Mouse (Mus musculus): Measurements from ENCODE around the gene Zfp358.

Zfp358 gene

DNA sequence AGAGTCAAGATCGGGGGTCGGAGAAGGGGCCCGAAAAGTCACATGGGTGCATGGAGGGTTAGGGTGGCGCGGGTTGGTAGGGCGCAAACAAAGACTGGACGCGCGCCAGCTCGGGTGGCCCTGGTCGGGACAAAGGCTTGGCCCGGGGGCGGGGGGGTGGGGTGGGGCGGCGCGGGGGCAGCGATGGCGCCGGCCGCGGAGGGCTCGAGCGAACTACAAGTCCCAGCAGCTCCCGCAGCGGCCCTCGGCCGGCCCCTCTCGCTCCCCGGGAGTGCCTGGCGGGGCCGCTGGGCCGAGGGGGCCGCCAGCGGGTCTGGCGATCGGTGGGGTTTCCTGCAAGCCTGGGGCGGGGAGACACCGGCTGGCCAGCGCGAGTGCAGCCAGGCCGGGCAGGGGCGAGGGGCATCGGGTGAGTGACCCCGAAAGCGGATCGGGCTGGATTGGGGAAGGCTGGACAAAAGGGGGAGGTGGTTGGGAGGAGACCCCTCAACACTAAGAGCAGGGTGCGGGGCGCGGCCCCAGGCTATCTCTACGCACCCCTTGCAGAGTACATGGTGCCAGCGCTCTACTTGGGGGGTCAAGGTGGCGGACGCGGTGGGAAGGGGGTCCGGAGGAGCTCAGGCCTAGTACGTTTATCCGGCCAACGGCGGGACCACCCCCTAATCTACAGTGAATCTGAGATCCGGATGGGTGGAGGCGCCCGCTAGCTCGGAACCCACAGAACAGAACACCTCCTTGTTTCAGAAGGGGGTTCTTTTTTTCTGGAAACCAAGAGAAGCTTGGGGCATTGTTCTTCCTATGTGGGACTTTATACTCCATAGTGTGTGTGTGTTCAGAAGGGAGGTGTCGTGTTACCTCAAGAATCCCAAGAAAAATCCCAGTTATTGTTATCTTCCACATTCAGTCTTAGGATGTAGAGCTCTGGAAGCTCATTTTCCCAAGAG lies at the start of gene Zfp358:
Zfp358 (plus strand) TSS at position 238 of the 944 bp plus-strand sequence.
- peak; percentile 57 to 81 for DNase-seq (ENCODE audit: low spot score in 2 of 2)

- no peak for DNase-seq (ENCODE audit: low spot score in 2 of 2)
These were observed 43.7 kb upstream of the Zfp358 start for GRCm38 (mm10) chr8:3449226-3449625.

- DNase-seq (ENCODE audit: low spot score in 2 of 2), result peak; percentile 36 to 84
These were observed 42.3 kb upstream of the Zfp358 start for GRCm38 (mm10) chr8:3450670-3451069.

- DNase-seq (ENCODE audit: low spot score in 2 of 2), result no peak
These were observed 40.9 kb upstream of the Zfp358 start for GRCm38 (mm10) chr8:3451992-3452391.

GRCm38 (mm10) chr8:3463248-3463647 lies 29.7 kb upstream of the Zfp358 start:
- DNase-seq (ENCODE audit: low spot score in 2 of 2), result no peak

- DNase-seq (ENCODE audit: low spot score in 2 of 2), result peak in 1 of 2 experiments; percentile 51
These were observed 28.6 kb upstream of the Zfp358 start for GRCm38 (mm10) chr8:3464309-3464708.

GRCm38 (mm10) chr8:3467006-3467885 lies 25.7 kb upstream of the Zfp358 start, which contains the start of gene Pex11g:
Gene Pex11g, minus strand, starts transcription at chr8:3467680.
- peak; percentile 91 to 96 for DNase-seq (ENCODE audit: low spot score in 2 of 2)

DNA sequence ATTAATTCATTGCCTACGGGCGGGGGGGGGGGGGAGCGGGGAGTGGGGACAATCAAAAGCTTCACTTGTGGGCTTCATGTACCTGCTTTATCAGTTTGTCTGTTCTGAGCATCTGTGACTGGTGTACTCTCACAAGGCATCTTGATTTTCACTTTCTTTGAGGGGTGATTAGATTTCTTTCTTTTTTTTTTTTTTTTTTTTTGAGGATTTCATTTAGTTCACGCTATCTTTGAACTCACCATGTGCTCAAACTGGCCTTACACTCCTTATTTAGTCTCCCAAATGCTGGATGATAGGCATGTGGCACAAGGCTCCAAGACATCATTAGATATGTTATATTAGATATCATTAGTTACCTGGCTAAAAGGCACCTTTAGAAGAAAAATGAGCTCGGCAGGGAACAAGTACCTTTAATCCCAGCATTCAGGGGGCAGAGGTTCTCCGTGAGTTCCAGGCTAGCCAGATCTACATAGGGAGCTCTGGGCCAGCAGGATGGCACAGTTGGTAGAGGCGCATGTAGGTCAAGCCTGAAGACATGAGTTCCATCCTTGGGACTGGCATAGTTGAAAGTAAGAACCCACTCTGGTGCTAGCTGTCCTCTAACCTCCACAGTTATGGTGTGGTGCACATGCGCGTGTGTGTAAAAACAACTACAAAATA lies 24.9 kb upstream of the Zfp358 start:
- no peak for DNase-seq (ENCODE audit: low spot score in 2 of 2)

DNA sequence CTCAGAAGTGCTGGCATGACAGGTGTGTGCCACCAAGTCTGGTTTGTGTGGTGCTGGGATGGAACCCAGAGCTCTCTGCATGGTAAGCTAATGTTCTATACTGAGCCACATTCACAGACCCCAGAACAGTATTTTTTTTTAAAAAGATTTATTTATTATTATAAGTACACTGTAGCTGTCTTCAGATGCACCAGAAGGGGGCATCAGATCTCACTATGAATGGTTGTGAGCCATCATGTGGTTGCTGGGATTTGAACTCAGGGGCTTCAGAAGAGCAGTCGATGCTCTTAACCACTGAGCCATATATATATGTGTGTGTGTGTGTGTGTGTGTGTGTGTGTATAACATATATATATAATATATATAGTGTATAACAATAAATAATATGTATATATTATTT lies 24.1 kb upstream of the Zfp358 start:
- no peak for DNase-seq (ENCODE audit: low spot score in 2 of 2)

DNA sequence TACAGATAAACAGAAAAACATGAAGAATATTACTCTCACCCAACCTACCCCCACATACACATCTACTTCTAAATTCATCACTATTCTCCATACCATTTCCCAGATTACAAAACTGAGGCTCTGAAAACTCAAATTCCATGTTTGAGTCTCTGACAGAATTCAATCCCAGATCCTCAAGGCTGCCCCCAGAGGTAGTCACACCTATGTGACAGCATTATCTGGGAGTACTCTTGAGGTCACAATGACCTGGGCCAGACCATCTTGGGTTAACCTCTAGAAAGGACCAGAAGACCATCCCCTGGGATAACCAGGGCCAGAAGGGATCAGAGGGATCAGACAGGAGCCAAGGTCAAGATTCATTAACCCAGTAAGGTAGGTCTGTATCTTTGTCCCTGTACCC lies 22.4 kb upstream of the Zfp358 start, which contains the start of gene Tex45:
Tex45 (plus strand) TSS at position 301 of the 400 bp plus-strand sequence.
- DNase-seq (ENCODE audit: low spot score in 2 of 2), result no peak

- DNase-seq (ENCODE audit: low spot score in 2 of 2), result no peak
These were observed 17.1 kb upstream of the Zfp358 start for GRCm38 (mm10) chr8:3475715-3476429.

DNA sequence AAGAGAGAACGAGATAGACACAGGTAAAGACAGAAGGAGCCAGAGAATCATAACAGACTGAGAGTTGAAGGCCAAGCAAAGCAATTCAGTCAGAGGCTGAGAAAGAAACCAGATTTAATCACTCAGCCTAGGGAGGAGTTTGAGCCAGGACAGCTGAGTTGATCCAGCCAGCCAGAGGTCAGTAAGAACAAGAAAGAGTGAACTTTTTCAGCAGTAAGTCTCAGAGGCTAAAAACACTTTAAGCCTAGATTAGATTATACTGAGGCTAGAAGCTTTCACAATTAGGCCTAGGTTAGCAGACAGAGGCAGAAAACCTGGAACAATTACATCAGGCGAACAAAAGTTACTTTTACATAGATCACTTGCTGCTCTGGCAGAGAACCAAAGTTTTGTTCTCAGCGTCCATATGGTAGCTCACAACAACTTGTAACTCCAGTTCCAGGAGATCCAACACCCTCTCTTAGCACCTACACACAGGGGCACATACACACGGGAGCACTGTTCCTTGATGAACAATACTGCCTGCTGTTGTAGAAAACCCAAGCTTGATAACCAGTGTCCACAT lies 12.6 kb upstream of the Zfp358 start:
- DNase-seq (ENCODE audit: low spot score in 2 of 2), result no peak

DNA sequence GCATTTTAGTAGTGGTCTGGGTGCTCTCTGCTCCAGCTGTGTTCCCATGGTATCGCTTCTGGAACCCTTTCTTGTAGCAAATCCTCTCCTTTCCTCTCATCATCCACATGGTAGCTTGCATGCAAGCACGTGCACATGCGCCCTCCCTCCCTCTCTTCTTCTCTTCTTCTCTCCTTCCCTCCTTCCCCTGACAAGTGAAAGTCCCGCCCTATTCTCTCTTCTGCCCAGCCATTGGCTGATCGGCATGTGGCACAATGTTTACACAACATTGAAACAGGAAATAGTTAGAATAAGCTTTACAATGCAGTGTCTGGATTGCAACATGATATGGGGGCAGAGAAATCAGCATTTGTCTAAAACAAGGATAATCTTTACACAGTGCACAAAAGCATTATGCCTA lies 11.3 kb upstream of the Zfp358 start:
- no peak for DNase-seq (ENCODE audit: low spot score in 2 of 2)

DNA sequence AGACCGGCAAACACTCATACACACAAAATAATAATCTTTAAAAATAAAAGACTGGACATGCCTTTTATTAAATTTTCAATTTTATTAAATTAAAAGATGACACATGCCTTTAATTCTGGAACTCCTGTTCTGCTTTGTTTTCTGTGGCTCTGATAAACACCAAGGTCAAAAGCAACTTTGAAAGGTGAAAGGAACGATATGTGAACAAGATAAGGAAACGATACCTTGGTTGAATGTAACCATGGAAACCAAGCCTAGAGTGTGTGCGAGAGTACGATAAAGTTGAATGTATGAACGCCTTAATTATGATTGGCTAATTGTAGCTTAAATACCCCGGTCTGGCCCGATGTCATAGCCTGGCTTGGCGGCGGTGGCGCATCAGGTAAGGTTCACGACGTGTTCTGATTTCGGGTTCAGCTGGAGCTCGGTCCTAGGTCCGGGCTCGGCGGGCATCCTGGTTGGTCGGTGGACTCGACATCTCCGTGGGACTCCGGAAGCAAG lies 10.6 kb upstream of the Zfp358 start:
- no peak for DNase-seq (ENCODE audit: low spot score in 2 of 2)

DNA sequence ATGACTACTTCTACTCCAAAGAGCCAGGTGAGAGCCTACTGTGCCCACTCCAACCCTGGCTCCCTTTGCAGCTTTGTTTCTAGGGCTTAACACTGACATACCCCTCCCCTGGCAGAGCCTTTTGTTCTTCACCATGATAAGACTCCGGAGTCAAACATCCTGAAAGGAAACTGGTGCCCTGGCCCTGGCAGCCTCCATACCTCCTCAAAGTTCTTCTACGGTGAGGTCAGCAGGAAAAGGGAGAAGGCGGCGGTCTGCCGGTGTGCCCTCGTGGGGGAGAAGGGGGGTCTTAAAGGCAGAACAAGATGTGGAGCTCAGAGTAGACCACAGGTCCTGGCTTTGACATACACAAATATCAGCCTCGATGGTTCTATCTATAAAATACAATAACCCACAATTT lies 9.4 kb upstream of the Zfp358 start:
- no peak for DNase-seq (ENCODE audit: low spot score in 2 of 2)

GRCm38 (mm10) chr8:3485192-3485591 lies 7.7 kb upstream of the Zfp358 start:
- no peak for DNase-seq (ENCODE audit: low spot score in 2 of 2)

DNA sequence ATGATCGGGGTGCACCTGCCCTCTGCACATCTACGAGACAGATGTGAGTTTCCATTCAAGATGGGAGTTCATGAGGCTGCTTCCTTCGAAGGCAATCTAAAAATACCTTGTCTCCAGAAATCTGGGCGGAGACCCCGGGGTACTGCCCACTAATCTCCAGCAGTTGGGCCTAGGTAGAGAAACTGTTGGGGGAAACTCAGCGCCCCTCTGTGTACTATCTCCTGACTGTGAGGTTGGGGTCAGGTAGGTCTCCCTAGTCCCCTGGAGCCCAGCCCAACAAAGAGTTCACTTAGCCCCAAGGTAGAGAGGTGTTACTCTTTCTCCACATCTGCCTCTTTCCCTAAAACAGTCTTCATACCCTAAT lies 889 bp downstream of the Zfp358 start:
- no peak for DNase-seq (ENCODE audit: low spot score in 2 of 2)

GRCm38 (mm10) chr8:3495578-3496427 lies 2.9 kb downstream of the Zfp358 start:
- DNase-seq (ENCODE audit: low spot score in 2 of 2), result peak in 1 of 2 experiments; percentile 62

DNA sequence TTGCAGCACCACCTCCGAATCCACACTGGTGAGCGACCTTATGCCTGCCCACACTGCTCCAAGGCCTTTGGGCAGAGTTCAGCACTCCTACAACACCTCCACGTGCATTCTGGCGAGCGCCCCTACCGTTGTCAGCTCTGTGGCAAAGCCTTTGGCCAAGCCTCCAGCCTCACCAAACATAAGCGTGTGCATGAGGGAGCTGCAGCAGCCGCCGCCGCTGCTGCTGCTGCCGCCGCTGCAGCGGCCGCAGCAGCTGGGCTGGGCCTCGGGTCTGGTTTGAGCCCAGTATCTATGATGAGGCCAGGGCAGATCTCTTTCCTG lies 3.5 kb downstream of the Zfp358 start:
- DNase-seq (ENCODE audit: low spot score in 2 of 2), result no peak

- no peak for DNase-seq (ENCODE audit: low spot score in 2 of 2)
These were observed 5.6 kb downstream of the Zfp358 start for GRCm38 (mm10) chr8:3498583-3498982.
